Mouse (Mus musculus) common myeloid progenitor, adult 5-6 weeks (primary cell): ENCODE measurements around the gene Mrpl16. TPM values are rescaled to one million over a fixed set of nuclear protein-coding genes. Genes with fewer than 3 reads are reported as not detected.

ENCODE experiments used
- total RNA-seq: library from RNA; stranded (forward); fragments of 200-1000, 187-1606 nt; gene quantifications from 2 replicates; pipeline ENCODE4 v1.2.3, GENCODE M21; 2017

The Mrpl16 gene
- total RNA-seq, 1 experiment from 2014 or later: 89.0 TPM

Other genes with a start within 250 kb of the Mrpl16 start
- gene Ms4a4d, start 233.6 kb upstream of the Mrpl16 start, total RNA-seq: not detected in 2 replicates
- 0.82 TPM in 1 of 2 replicates, not detected in the other for gene Ms4a6d, start 165.5 kb upstream of the Mrpl16 start, total RNA-seq
- gene Ms4a2, start 146.7 kb upstream of the Mrpl16 start, total RNA-seq: 54.6 and 59.7 TPM in 2 replicates
- 31.1 and 41.7 TPM in 2 replicates for gene Ms4a3, start 129.5 kb upstream of the Mrpl16 start, total RNA-seq
- 2.7 TPM in 1 of 2 replicates, not detected in the other for gene Oosp2, start 109.8 kb upstream of the Mrpl16 start, total RNA-seq
- 7.4 and 12.8 TPM in 2 replicates for gene Oosp1, start 79.2 kb upstream of the Mrpl16 start, total RNA-seq
- not detected in 2 replicates for gene Oosp3, start 73.3 kb upstream of the Mrpl16 start, total RNA-seq
- gene Gif, start 22.8 kb upstream of the Mrpl16 start, total RNA-seq: not detected in 2 replicates
- 17.7 and 20.7 TPM in 2 replicates for gene Stx3, start 49.0 kb downstream of the Mrpl16 start, total RNA-seq
- gene Olfr1417, start 68.8 kb downstream of the Mrpl16 start, total RNA-seq: not detected in 2 replicates
- not detected in 2 replicates for gene Olfr1418, start 90.7 kb downstream of the Mrpl16 start, total RNA-seq
- not detected in 2 replicates for gene Olfr1419, start 104.7 kb downstream of the Mrpl16 start, total RNA-seq
- gene Olfr1420, start 116.2 kb downstream of the Mrpl16 start, total RNA-seq: not detected in 2 replicates
- 18.2 and 21.0 TPM in 2 replicates for gene Patl1, start 142.0 kb downstream of the Mrpl16 start, total RNA-seq
- gene Osbp, start 195.6 kb downstream of the Mrpl16 start, total RNA-seq: 31.4 and 47.0 TPM in 2 replicates